Mouse (Mus musculus) 3134 (cell line): ENCODE results near the gene Nudt8.
"Not testable (repeated sequence)": the region's sequence is repeated elsewhere in the genome, so short reads cannot be mapped to it uniquely, and the experiment has no call there.

Experiments used
- DNase-seq: peaks from one replicate; pipeline ENCODE4 v3.0.0-alpha.2; 2011; ENCODE audit warnings: low spot score; ENCODE audit not compliant: insufficient read length; ENCODE audit errors: extremely low read depth

Gene Nudt8

GRCm38 (mm10) chr19:4000119-4000900, at the start of gene Nudt8, which contains the start of gene Gm49405:
TSS of gene Nudt8 (plus strand) at chr19:4000580.
TSS of gene Gm49405 (plus strand) at chr19:4000626.
- DNase-seq = peak; percentile 97

- no peak for DNase-seq
Measured at GRCm38 (mm10) chr19:3951461-3951860, 48.9 kb upstream of the Nudt8 start.

- DNase-seq = no peak
Measured at GRCm38 (mm10) chr19:3952099-3952498, 48.3 kb upstream of the Nudt8 start.

DNA sequence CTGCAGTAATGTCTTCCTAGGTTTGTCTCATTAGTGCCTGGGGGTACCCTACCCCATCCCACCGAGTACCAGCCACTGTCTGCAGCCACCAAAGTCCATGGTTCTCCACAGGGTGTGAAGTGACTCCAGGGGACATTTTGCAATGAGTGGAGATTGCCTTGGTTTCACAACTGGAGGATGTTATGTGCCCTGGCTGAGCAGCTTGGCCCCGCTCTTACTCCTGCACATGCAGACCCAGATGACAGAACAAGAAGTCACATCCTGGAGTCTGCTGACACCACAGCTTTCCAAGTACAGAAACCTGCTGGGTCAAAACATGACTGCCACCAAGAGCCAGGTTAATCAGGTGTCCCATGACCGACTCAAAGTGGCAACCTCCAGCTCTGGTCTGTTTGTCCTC, 45.3 kb upstream of the Nudt8 start:
- no peak for DNase-seq

DNA sequence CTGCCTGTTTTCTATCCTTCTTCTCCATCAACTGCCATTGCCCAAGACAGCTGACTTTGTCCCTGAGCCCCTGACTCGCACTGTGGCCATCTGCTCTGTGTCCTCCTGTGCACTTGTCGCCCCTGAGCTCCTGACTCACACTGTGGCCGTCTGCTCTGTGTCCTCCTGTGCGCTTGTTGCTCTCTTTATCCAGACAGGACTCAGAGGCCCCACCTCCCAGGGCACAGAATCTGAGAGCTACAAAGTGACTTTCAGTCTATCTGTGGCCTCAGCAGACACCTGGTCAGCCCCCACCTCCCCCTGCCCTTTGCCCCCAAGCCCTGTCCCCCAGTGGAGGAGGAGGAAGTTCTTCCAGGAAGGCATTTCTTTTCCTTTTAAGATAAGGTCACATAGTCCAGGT, 44.6 kb upstream of the Nudt8 start:
- no peak for DNase-seq

DNA sequence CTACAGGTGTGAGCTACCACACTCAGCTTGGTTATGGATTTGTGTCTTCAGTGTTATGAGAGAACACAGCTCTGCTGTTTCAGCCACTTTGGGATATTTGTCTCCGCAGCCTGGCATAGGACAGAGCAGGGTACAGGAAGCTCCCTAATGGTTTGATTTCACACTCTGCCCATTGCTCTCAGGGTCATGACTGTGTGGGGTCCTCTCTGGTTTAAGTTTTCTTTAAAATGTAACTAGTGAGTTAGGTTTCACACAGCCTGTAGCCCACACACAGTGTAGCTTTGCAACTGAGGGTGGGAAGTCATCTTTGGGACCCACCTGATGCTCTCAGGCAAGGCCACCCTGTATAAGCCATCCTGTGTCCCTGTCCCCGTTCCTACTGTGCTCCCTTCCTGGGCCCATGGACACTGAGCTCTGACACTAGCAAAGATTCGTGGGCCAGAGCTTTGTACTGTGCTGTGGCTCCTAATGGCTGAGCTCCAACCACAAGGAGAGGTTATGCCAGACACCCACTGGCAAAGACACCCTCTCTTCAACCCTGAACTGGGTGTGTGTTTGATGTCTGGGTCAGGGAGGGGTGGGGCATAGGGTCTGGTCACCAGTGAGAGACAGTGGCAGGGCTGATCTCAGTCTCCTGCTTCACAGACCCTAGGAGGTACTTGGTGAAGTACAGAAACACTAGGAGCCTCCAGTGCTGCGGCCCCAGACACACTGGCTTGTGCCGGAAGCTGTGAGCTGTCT, 42.9 kb upstream of the Nudt8 start:
- DNase-seq = not testable (repeated sequence)

DNA sequence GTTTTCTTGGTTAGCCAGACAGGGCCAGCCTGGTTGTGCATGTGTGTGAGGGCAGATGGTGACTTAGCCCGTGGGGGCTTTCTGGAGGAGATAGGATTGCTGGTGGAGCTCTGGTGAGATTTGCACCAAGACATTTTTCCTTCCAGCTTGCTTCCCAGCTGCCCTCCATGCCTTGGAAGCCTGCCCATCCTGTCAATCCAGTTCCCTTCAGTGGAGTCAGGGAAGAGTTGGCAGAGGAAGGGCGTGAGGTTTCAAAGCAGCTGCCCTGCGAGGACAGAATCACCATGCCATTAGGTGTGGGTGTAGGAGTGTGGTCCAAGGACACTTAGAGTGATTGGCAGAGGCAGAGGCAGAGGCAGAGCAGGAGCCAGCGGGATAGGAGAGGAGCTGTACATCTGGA, 41.9 kb upstream of the Nudt8 start, which contains the start of gene Aldh3b3:
Aldh3b3 (plus strand) TSS at position 176 of the 400 bp plus-strand sequence.
- no peak for DNase-seq

DNA sequence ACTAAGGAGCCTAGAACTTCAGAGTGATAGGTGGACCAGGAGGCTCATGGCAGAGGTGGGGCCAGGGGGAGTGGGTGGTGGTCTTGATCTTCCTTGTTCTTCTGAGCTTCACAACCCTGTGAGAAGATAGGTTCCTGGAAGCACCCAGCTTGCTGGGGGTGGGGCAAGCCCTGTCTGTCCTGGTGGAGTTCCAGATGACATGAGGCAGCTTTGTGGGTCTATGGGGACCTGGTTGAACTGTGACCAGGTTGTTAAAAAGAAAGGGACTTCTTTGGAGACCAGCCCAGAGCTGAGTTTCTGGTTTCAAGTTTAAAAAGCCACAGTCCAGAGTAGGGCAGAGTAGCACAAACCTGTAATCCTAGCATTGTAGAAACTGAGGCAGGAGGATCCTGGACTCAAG, 41.4 kb upstream of the Nudt8 start:
- no peak for DNase-seq

DNA sequence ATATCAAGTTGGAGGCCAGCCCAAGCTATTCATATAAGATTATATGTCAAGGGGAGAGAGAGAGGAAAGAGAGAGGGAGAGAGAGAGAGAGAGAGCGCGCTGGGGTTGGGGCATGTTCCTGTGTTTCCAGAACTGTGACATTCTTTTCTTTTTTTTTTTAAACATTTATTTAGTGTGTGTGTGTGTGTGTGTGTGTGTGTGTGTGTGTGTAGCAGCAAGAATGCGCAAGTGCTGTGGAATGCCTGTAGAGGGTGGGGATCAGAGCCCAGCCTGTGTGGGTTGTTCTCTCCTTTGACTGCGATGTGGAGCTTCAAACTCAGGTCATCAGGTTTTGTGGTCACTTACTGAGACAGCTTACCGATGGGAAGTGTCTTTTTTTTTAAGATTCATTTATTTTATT, 40.2 kb upstream of the Nudt8 start:
- DNase-seq = no peak

- DNase-seq = not testable (repeated sequence)
Measured at GRCm38 (mm10) chr19:3961805-3962204, 38.6 kb upstream of the Nudt8 start.

- no peak for DNase-seq
Measured at GRCm38 (mm10) chr19:3962469-3962868, 37.9 kb upstream of the Nudt8 start.

GRCm38 (mm10) chr19:3964030-3964429, 36.4 kb upstream of the Nudt8 start:
- DNase-seq = no peak

GRCm38 (mm10) chr19:3966330-3967075, 33.9 kb upstream of the Nudt8 start:
- no peak for DNase-seq

- DNase-seq = no peak
Measured at GRCm38 (mm10) chr19:3967258-3967657, 33.1 kb upstream of the Nudt8 start.

- no peak for DNase-seq
Measured at GRCm38 (mm10) chr19:3972229-3972628, 28.2 kb upstream of the Nudt8 start, which contains the start of gene Aldh3b2. TSS of gene Aldh3b2 (plus strand) at chr19:3972328.

- DNase-seq = not testable (repeated sequence)
Measured at GRCm38 (mm10) chr19:3974608-3975007, 25.8 kb upstream of the Nudt8 start.

DNA sequence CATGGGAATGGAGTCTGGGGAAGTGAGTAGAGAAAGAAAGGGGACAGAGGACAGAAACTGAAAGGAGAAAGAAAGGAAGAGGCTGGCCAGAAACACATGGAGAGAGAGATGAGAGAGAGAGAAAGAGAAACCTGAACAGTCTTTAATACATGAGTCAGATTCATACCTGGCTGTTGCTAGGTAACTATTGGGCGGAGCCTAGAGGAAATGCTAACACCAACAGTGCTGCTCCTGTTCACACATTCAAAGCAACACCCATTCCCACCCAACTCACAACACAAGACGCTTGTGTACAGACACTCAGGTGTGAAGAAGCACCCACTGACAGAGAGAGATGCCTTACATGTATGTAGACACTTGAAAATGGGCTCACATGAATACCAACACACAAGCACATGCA, 24.5 kb upstream of the Nudt8 start:
- no peak for DNase-seq

- peak; percentile 29 for DNase-seq
Measured at GRCm38 (mm10) chr19:3980309-3980708, 20.1 kb upstream of the Nudt8 start.

DNA sequence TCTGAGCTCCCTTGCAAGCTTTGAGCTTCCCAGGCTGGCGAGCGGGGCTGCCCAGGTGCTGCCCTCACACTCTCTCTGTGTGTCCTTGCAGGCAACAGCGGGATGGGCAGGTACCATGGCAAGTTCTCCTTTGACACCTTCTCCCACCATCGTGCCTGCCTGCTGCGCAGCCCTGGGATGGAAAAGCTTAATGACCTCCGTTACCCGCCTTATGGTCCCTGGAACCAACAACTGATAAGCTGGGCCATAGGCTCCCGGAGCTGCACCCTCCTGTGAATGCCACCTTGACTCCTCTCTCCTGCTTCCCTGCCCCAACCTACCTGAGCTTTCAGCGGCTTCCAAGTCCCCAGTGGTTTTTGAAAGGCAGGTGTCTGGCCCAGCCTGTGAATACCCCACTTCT, 19.5 kb upstream of the Nudt8 start:
- DNase-seq = no peak

- DNase-seq = no peak
Measured at GRCm38 (mm10) chr19:3983527-3984200, 16.7 kb upstream of the Nudt8 start.
